Mouse (Mus musculus) liver, embryonic 12.5 days (tissue): ENCODE measurements around the gene Pcolce. TPM values are rescaled to one million over a fixed set of nuclear protein-coding genes. Genes with fewer than 3 reads are reported as not detected.

Source experiments
- ATAC-seq: fragments of 200-750 bp; cut with Nextera tagmentation; 2 replicates; pipeline ENCODE4 v1.8.0; 2017; ENCODE audit warnings: moderate number of reproducible peaks, mild to moderate bottlenecking, moderate library complexity
- H3K27ac ChIP-seq: fragments of 300-500 bp; sonication (generic); 2 replicates; pipeline ENCODE4 v1.5.1; 2016; ENCODE audit warnings: mild to moderate bottlenecking
- H3K27me3 ChIP-seq: fragments of 300-500 bp; sonication (generic); replicated peaks from 2 replicates; pipeline ENCODE4 v1.6.1; 2016; ENCODE audit warnings: mild to moderate bottlenecking, moderate library complexity
- H3K36me3 ChIP-seq: fragments of 300-500 bp; sonication (generic); 2 replicates; pipeline ENCODE4 v1.6.1; 2016; ENCODE audit warnings: mild to moderate bottlenecking, moderate library complexity
- H3K4me1 ChIP-seq: fragments of 300-500 bp; sonication (generic); 2 replicates; pipeline ENCODE4 v1.6.1; 2016
- H3K4me2 ChIP-seq: fragments of 300-500 bp; sonication (generic); 2 replicates; pipeline ENCODE4 v1.6.1; 2016; ENCODE audit warnings: mild to moderate bottlenecking, moderate library complexity
- H3K4me3 ChIP-seq: fragments of 300-500 bp; sonication (generic); 2 replicates; pipeline ENCODE4 v1.5.1; 2016; ENCODE audit warnings: mild to moderate bottlenecking, moderate library complexity
- H3K9ac ChIP-seq: fragments of 300-500 bp; sonication (generic); 2 replicates; pipeline ENCODE4 v1.6.1; 2016; ENCODE audit warnings: mild to moderate bottlenecking, moderate library complexity
- H3K9me3 ChIP-seq: fragments of 300-500 bp; sonication (generic); replicated peaks from 2 replicates; pipeline ENCODE4 v1.6.1; 2016; ENCODE audit warnings: mild to moderate bottlenecking, moderate library complexity
- WGBS: fragments of 180-500 bp; shearing (Covaris S2); methylation state at CpG from one replicate; pipeline ENCODE4 v1.1.7; 2016; ENCODE audit not compliant: insufficient replicate concordance; 5-methylcytosine and 5-hydroxymethylcytosine counted together
- polyA plus RNA-seq: library from polyadenylated mRNA; unstranded; fragments of >200 nt; fragmentation: Nextera tagmentation; extraction: Ambion mirVana; gene quantifications from 2 replicates; pipeline ENCODE4 v1.2.1, GENCODE M21; 2016

Pcolce gene
- 21.1 and 22.1 TPM in 2 replicates for polyA plus RNA-seq

- ATAC-seq, result no peak
- Histone ChIP-seq H3K4me2 (no peak within 1 kb of the TSS), H3K27me3 (peaks cover 33% of the 10 kb centered on the region), H3K27ac (no peak within 1 kb of the TSS), H3K9ac (no peak within 1 kb of the TSS), H3K4me1 (peaks cover 48% of the 10 kb centered on the region), H3K4me3 (no peak within 1 kb of the TSS), H3K9me3 (no peaks in the 10 kb centered on the region), H3K36me3 (no peaks in the 10 kb centered on the region)
- WGBS, result 41% methylated on average over 11 of the region's 11 CpGs
Measured at GRCm38 (mm10) chr5:137613550-137613949, at the start of gene Pcolce. Pcolce (minus strand) TSS chr5:137613784.

- Histone ChIP-seq H3K4me2 (no peak overlapping the region), H3K9me3 (no peaks in the 10 kb centered on the region), H3K4me1 (no peaks in the 10 kb centered on the region), H3K4me3 (no peak overlapping the region), H3K36me3 (peaks cover 100% of the 10 kb centered on the region), H3K27me3 (no peaks in the 10 kb centered on the region), H3K9ac (no peak overlapping the region), H3K27ac (no peak overlapping the region)
- ATAC-seq, result no peak
- 88% methylated on average over 9 of the region's 9 CpGs for WGBS
Measured at GRCm38 (mm10) chr5:137663057-137663456, 49.5 kb upstream of the Pcolce start.

DNA sequence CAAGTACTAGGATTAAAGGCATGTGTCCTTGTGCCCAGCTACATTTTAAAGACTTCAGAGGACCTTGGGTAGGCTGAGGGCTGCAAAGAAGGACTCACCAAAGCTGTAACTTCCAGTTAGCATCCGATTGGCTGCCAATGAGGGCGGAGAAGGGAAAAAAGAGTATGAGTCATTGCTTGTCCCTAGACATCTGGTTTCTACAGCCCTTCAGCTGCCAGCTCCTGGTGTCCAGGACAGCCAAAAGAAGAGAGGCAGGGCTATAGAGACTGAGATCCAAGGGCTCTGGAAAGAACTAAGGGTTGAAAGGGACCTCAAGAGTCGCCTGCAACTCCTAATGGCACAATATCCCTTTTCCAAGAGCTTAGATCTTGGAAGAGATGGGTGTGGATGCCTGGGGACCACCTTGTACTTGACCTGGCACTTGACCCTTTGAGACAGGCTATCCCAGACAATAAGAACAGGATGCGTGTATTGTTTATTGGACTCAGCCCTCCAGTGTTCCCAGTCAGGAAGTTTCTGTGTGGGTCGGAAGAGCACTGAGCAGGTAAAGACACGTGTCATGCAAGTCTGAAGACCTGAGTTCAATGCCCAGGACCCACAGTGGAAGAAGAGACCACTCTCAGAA, 46.6 kb upstream of the Pcolce start:
- H3K4me2 ChIP-seq, result no peak overlapping the region
- H3K36me3 ChIP-seq, result peaks cover 91% of the 10 kb centered on the region
- H3K4me1 ChIP-seq, result no peaks in the 10 kb centered on the region
- H3K27ac ChIP-seq, result no peak overlapping the region
- H3K9ac ChIP-seq, result no peak overlapping the region
- H3K9me3 ChIP-seq, result no peaks in the 10 kb centered on the region
- WGBS, result 92% methylated on average over 6 of the region's 6 CpGs
- H3K4me3 ChIP-seq, result no peak overlapping the region
- no peak for ATAC-seq
- no peaks in the 10 kb centered on the region for H3K27me3 ChIP-seq

GRCm38 (mm10) chr5:137656977-137657376, 43.4 kb upstream of the Pcolce start:
- no peak overlapping the region for H3K4me3 ChIP-seq
- 47% methylated on average over 6 of the region's 6 CpGs for WGBS
- H3K9me3 ChIP-seq, result no peaks in the 10 kb centered on the region
- no peak overlapping the region for H3K4me2 ChIP-seq
- H3K36me3 ChIP-seq, result peaks cover 91% of the 10 kb centered on the region
- peak overlapping the region; percentile 3; the same call in 1 of the 2 replicates for H3K27ac ChIP-seq
- H3K4me1 ChIP-seq, result peaks cover 4% of the 10 kb centered on the region; the same call in 1 of the 2 replicates
- H3K9ac ChIP-seq, result no peak overlapping the region
- H3K27me3 ChIP-seq, result no peaks in the 10 kb centered on the region
- no peak for ATAC-seq

- Histone ChIP-seq H3K4me1 (peaks cover 26% of the 10 kb centered on the region), H3K9me3 (no peaks in the 10 kb centered on the region), H3K36me3 (peaks cover 81% of the 10 kb centered on the region), H3K9ac (no peak overlapping the region), H3K4me3 (no peak overlapping the region), H3K27ac (no peak overlapping the region), H3K27me3 (no peaks in the 10 kb centered on the region), H3K4me2 (no peak overlapping the region)
- ATAC-seq, result no peak
- WGBS, result 74% methylated on average over 7 of the region's 7 CpGs
Measured at GRCm38 (mm10) chr5:137654746-137655145, 41.2 kb upstream of the Pcolce start.

GRCm38 (mm10) chr5:137653366-137653765, 39.8 kb upstream of the Pcolce start:
- WGBS, result 83% methylated on average over 10 of the region's 10 CpGs
- peaks cover 67% of the 10 kb centered on the region for H3K36me3 ChIP-seq

DNA sequence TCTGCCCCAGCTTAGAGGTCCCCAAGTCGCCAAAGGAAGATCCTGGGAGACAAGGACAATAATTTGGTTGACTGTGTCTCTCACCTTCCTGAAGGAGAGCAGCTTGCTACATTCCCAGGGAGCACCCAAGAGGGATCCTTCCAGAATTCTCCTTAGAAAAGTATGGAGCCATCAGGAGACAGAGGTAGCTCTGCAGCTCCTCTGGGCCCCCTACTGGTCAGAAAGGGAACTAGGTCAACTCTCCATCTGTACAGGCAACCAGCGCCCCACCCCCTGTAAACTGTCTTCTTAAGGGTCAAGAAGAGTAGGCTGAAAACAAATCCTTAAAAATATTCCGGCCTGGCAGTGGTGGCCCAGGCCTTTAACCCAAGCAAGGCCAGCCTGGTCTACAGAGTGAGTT, 38.9 kb upstream of the Pcolce start:
- no peak overlapping the region for H3K9ac ChIP-seq
- 0 out of 2 replicates have a peak, but pooled peaks cover 1% of the 10 kb centered on the region for H3K27me3 ChIP-seq
- peaks cover 58% of the 10 kb centered on the region for H3K36me3 ChIP-seq
- peaks cover 49% of the 10 kb centered on the region for H3K4me1 ChIP-seq
- 34% methylated on average over 3 of the region's 3 CpGs for WGBS
- no peak for ATAC-seq
- no peak overlapping the region for H3K4me3 ChIP-seq
- no peak overlapping the region for H3K27ac ChIP-seq
- no peak overlapping the region for H3K4me2 ChIP-seq
- no peaks in the 10 kb centered on the region for H3K9me3 ChIP-seq

More at GRCm38 (mm10) chr5:137653366-137653765, 39.8 kb upstream of the Pcolce start:
- Histone ChIP-seq H3K27ac (no peak overlapping the region), H3K27me3 (no peaks in the 10 kb centered on the region), H3K4me2 (no peak overlapping the region), H3K9ac (no peak overlapping the region), H3K4me3 (no peak overlapping the region), H3K9me3 (no peaks in the 10 kb centered on the region), H3K4me1 (peaks cover 40% of the 10 kb centered on the region)
- no peak for ATAC-seq

- Histone ChIP-seq H3K4me3 (no peak overlapping the region), H3K4me2 (peak overlapping the region; percentile 21), H3K27me3 (peaks cover 27% of the 10 kb centered on the region), H3K36me3 (peaks cover 42% of the 10 kb centered on the region), H3K9me3 (no peaks in the 10 kb centered on the region), H3K4me1 (peaks cover 68% of the 10 kb centered on the region), H3K27ac (peak overlapping the region; percentile 65), H3K9ac (0 out of 2 replicates have a peak overlapping the region, but pooled peaks have one; percentile 3)
- ATAC-seq, result peak; percentile 47
- WGBS, result 19% methylated on average over 18 of the region's 18 CpGs
Measured at GRCm38 (mm10) chr5:137649669-137650571, 36.3 kb upstream of the Pcolce start.

DNA sequence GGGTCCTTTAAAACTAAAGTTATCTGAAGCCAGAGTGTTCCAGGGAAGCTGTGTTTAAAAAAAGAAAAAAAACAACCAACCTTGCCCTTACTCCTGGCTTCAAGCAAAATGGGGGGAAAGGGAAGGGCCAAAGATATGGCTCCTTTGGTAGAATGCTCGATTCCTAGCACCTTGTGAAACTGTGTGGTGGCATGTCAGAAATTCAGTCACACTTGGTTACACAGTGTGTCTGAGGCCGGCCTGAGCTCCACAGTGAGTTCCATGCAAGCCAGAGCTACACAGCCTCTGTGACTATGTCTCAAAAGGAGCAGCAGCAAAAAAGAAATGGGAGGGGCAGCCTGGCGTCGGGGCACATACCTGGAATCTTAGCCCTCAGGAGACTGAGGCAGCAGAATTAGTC, 35.7 kb upstream of the Pcolce start:
- ATAC-seq, result no peak
- peaks cover 35% of the 10 kb centered on the region for H3K36me3 ChIP-seq
- H3K9ac ChIP-seq, result no peak overlapping the region
- no peak overlapping the region for H3K27ac ChIP-seq
- H3K9me3 ChIP-seq, result no peaks in the 10 kb centered on the region
- H3K4me1 ChIP-seq, result peaks cover 72% of the 10 kb centered on the region
- no peak overlapping the region for H3K4me3 ChIP-seq
- WGBS, result 50% methylated on average over 4 of the region's 4 CpGs
- peaks cover 34% of the 10 kb centered on the region for H3K27me3 ChIP-seq
- H3K4me2 ChIP-seq, result no peak overlapping the region

- Histone ChIP-seq H3K27ac (no peak overlapping the region), H3K27me3 (peaks cover 46% of the 10 kb centered on the region), H3K9me3 (no peaks in the 10 kb centered on the region), H3K4me2 (no peak overlapping the region), H3K36me3 (peaks cover 22% of the 10 kb centered on the region), H3K4me3 (no peak overlapping the region), H3K9ac (no peak overlapping the region), H3K4me1 (peaks cover 72% of the 10 kb centered on the region)
- WGBS, result 41% methylated on average over 9 of the region's 9 CpGs
- peak; percentile 69 for ATAC-seq
Measured at GRCm38 (mm10) chr5:137647827-137648601, 34.4 kb upstream of the Pcolce start.

DNA sequence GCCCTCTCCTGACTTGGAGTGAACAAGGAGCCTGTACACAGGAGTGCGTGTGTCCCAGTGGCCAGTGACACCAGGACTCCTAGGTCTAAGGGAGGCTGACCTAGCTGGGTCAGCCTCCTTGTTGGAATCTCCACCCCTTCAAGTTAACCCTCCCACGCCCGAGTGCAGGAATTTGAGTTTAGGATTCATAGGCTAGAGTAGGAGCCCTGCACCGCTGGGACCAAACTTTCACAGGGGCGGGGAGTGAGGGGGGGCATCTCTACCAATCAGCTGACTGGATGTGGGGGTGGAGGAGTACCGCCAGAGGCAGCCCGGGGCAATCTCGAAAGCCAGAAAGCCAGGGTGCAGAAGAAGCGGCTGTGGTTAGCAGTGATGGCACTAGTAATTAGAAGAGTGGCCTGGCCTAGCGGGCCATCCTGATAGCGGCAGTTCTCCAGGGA, 32.1 kb upstream of the Pcolce start, which contains the start of gene Irs3:
TSS of gene Irs3 (minus strand) at position 63 of the 440 bp plus-strand sequence.
- WGBS, result 20% methylated on average over 11 of the region's 11 CpGs
- 0 out of 2 replicates have a peak, but pooled peaks have one; percentile 7 for ATAC-seq
- H3K4me1 ChIP-seq, result peaks cover 64% of the 10 kb centered on the region
- H3K9me3 ChIP-seq, result no peaks in the 10 kb centered on the region
- H3K27ac ChIP-seq, result no peak within 1 kb of the TSS
- peaks cover 48% of the 10 kb centered on the region for H3K27me3 ChIP-seq
- peak within 1 kb of the TSS; percentile 67 for H3K4me2 ChIP-seq
- H3K9ac ChIP-seq, result peak within 1 kb of the TSS; percentile 46
- H3K36me3 ChIP-seq, result peaks cover 20% of the 10 kb centered on the region
- peak within 1 kb of the TSS; percentile 42 for H3K4me3 ChIP-seq
